Mouse (Mus musculus) thymus, adult 2 months (tissue): Measurements from ENCODE around the gene Arf1.

Source experiments
- CTCF ChIP-seq: fragments of 200-500 bp; IDR thresholded peaks from 2 replicates; pipeline ENCODE4 v1.5.1; 2012; ENCODE audit warnings: mild to moderate bottlenecking, control low read depth, low read length, moderate library complexity, borderline replicate concordance; ENCODE audit not compliant: control insufficient read depth, poor library complexity, insufficient read depth; ENCODE audit errors: extremely low read depth
- POLR2A ChIP-seq: fragments of 200-500 bp; IDR thresholded peaks from 2 replicates; pipeline ENCODE4 v1.6.1; 2012; ENCODE audit warnings: mild to moderate bottlenecking, low read length, control low read depth, moderate library complexity; ENCODE audit not compliant: control insufficient read depth, poor library complexity, insufficient read depth; ENCODE audit errors: extremely low read depth

GRCm38 (mm10) chr11:59187706-59188105 lies 40.4 kb downstream of the Arf1 start:
- TF ChIP-seq POLR2A: no peak
- no peak for TF ChIP-seq CTCF
